Mouse (Mus musculus) C2C12 (cell line): ENCODE results near the gene Lrrc61. TPM values are rescaled to one million over a fixed set of nuclear protein-coding genes. Genes with fewer than 3 reads are reported as not detected.

ENCODE experiments used
- H3K27me3 ChIP-seq: one replicate; pipeline ENCODE4 v1.6.1; 2011; ENCODE audit not compliant: control insufficient read depth, insufficient read depth, insufficient read length
- H3K36me3 ChIP-seq: one replicate; pipeline ENCODE4 v1.6.1; 2011; ENCODE audit not compliant: control insufficient read depth, insufficient read depth
- H3K4me3 ChIP-seq: one replicate; pipeline ENCODE4 v1.5.1; 2011; ENCODE audit warnings: mild to moderate bottlenecking, control low read depth; ENCODE audit not compliant: poor library complexity, insufficient read depth, severe bottlenecking
- H3K79me2 ChIP-seq: one replicate; pipeline ENCODE4 v1.6.1; 2011; ENCODE audit not compliant: control insufficient read depth, insufficient read depth
- H3K79me3 ChIP-seq: one replicate; pipeline ENCODE4 v1.6.1; 2011; ENCODE audit warnings: low read depth, control low read depth
- H3ac ChIP-seq: one replicate; pipeline ENCODE3; 2011; ENCODE audit warnings: low read depth; ENCODE audit not compliant: control insufficient read depth, insufficient read length
- CEBPB ChIP-seq: IDR thresholded peaks from one replicate; pipeline ENCODE4 v1.6.1; 2011; ENCODE audit warnings: low read depth, mild to moderate bottlenecking, control low read depth, moderate library complexity
- CTCF ChIP-seq: IDR thresholded peaks from one replicate; pipeline ENCODE4 v1.5.1; 2011; ENCODE audit not compliant: control insufficient read depth, insufficient read depth, insufficient read length
- FOSL1 ChIP-seq: IDR thresholded peaks from one replicate; pipeline ENCODE4 v1.8.0; 2011; ENCODE audit warnings: mild to moderate bottlenecking, low read length; ENCODE audit not compliant: poor library complexity, insufficient read depth, severe bottlenecking
- MAX ChIP-seq: IDR thresholded peaks from one replicate; pipeline ENCODE4 v1.6.1; 2011; ENCODE audit warnings: mild to moderate bottlenecking, control low read depth
- MYOD1 ChIP-seq: IDR thresholded peaks from one replicate; pipeline ENCODE4 v1.6.1; 2011; ENCODE audit warnings: low read depth; ENCODE audit not compliant: control insufficient read depth, insufficient read length
- MYOG ChIP-seq: IDR thresholded peaks from one replicate; pipeline ENCODE4 v1.6.1; 2011; ENCODE audit not compliant: control insufficient read depth, insufficient read length; ENCODE audit errors: extremely low read depth
- USF1 ChIP-seq: IDR thresholded peaks from one replicate; pipeline ENCODE4 v1.6.1; 2011; ENCODE audit warnings: low read depth, mild to moderate bottlenecking, control low read depth, moderate library complexity
- polyA plus RNA-seq: library from polyadenylated mRNA; unstranded; fragments of >200 nt; fragmentation: generic; extraction: Trizol; gene quantifications from one replicate; pipeline ENCODE4 v1.2.1, GENCODE M21; 2012; ENCODE audit warnings: missing spikeins

Lrrc61 gene
- polyA plus RNA-seq, 1 experiment = 6.2 TPM

GRCm38 (mm10) chr6:48568036-48568984 lies 13.7 kb downstream of the Lrrc61 start:
- no peaks in the 10 kb centered on the region for H3K79me2 ChIP-seq
- peaks cover 3% of the 10 kb centered on the region for H3K27me3 ChIP-seq
- no peak overlapping the region for H3ac ChIP-seq
- H3K36me3 ChIP-seq = no peaks in the 10 kb centered on the region
- no peak for TF ChIP-seq CEBPB
- TF ChIP-seq MYOG = no peak
- TF ChIP-seq USF1 = no peak
- no peak for TF ChIP-seq CTCF
- TF ChIP-seq MAX = no peak
- TF ChIP-seq FOSL1 = no peak
- no peak for TF ChIP-seq MYOD1
- no peak overlapping the region for H3K4me3 ChIP-seq
- H3K79me3 ChIP-seq = no peaks in the 10 kb centered on the region

- no peaks in the 10 kb centered on the region for H3K36me3 ChIP-seq
- TF ChIP-seq CTCF (no peak), FOSL1 (no peak), MYOD1 (no peak), USF1 (no peak), MAX (no peak), MYOG (no peak), CEBPB (no peak)
- no peak overlapping the region for H3K4me3 ChIP-seq
- no peaks in the 10 kb centered on the region for H3K79me3 ChIP-seq
- H3K27me3 ChIP-seq = peaks cover 3% of the 10 kb centered on the region
- no peaks in the 10 kb centered on the region for H3K79me2 ChIP-seq
- no peak overlapping the region for H3ac ChIP-seq
These were observed 14.6 kb downstream of the Lrrc61 start for GRCm38 (mm10) chr6:48569065-48569807.

GRCm38 (mm10) chr6:48572014-48572413 lies 17.4 kb downstream of the Lrrc61 start:
- H3K27me3 ChIP-seq = peaks cover 3% of the 10 kb centered on the region
- no peak for TF ChIP-seq MYOG
- no peak for TF ChIP-seq CTCF

GRCm38 (mm10) chr6:48572572-48573061 lies 18.0 kb downstream of the Lrrc61 start, which contains the start of gene Rarres2:
TSS of gene Rarres2 (minus strand) at chr6:48572789.
- Histone ChIP-seq H3K79me2 (no peaks in the 10 kb centered on the region), H3K4me3 (no peak within 1 kb of the TSS), H3K27me3 (peaks cover 3% of the 10 kb centered on the region), H3K36me3 (no peaks in the 10 kb centered on the region), H3K79me3 (no peaks in the 10 kb centered on the region), H3ac (no peak within 1 kb of the TSS)
- TF ChIP-seq CEBPB = no peak
- TF ChIP-seq MYOG = no peak
- TF ChIP-seq CTCF = no peak
- no peak for TF ChIP-seq MYOD1
- TF ChIP-seq MAX = no peak
- TF ChIP-seq USF1 = no peak
- TF ChIP-seq FOSL1 = no peak

More at GRCm38 (mm10) chr6:48572014-48572413, 17.4 kb downstream of the Lrrc61 start:
- H3K4me3 ChIP-seq = no peak overlapping the region
- no peak overlapping the region for H3ac ChIP-seq
- no peaks in the 10 kb centered on the region for H3K79me3 ChIP-seq
- no peaks in the 10 kb centered on the region for H3K36me3 ChIP-seq
- no peaks in the 10 kb centered on the region for H3K79me2 ChIP-seq

DNA sequence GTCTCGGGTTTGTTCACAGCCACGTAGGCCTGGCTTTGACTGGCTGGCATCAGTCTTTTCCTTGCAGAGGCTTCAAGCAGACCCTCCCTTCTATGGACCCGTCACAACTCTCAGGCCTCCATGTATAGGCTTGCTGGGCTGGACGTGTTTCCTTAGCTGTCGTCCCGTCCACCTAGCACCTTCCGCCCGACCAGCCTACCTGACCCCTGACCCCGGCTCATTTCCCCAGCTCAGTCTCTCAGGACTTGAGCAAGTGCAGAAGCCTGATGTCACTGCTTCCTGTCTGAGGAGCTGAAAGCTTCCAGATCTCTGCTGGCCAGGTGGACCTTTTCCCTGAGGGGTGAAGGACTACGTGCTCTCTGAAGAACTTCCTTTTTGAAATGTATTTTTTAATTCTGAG lies 18.7 kb downstream of the Lrrc61 start:
- no peaks in the 10 kb centered on the region for H3K79me2 ChIP-seq
- H3K27me3 ChIP-seq = peaks cover 3% of the 10 kb centered on the region
- no peaks in the 10 kb centered on the region for H3K36me3 ChIP-seq
- TF ChIP-seq CTCF (no peak), USF1 (no peak), CEBPB (no peak), MYOD1 (no peak), MAX (no peak), FOSL1 (no peak), MYOG (no peak)
- H3K79me3 ChIP-seq = no peaks in the 10 kb centered on the region
- H3ac ChIP-seq = no peak overlapping the region
- H3K4me3 ChIP-seq = no peak overlapping the region
